Mouse (Mus musculus): ENCODE data around the gene Nxf7.
"Not testable (repeated sequence)": the region's sequence is repeated elsewhere in the genome, so short reads cannot be mapped to it uniquely, and the experiment has no call there.

The Nxf7 gene

DNA sequence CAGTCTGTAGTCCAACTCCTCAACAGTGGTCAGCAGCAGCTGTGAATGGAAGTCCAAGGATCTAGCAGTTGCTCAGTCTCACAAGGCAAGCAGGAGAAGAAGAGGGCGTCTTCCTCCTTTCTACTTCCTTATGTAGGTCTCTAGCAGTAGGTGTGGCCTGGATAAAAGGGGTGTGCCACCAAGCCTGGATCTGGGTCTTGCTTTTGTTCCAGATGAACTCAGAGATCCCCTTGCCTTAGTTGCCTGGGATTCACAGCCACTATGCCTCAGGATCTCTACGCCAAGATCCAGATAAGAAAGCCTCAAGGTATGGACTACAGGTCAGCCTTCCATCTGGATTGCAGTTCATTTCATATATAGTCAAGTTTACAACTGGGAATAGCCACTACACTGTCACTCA is at the start of gene Nxf7:
Gene Nxf7 (minus strand): TSS at position 101 of the 400 bp plus-strand sequence.
- no peak for DNase-seq

- no peak for DNase-seq
These were observed 29.0 kb upstream of the Nxf7 start, which contains the start of gene Prame for GRCm38 (mm10) chrX:135627605-135628004. Gene Prame (minus strand): TSS chrX:135627705.

DNA sequence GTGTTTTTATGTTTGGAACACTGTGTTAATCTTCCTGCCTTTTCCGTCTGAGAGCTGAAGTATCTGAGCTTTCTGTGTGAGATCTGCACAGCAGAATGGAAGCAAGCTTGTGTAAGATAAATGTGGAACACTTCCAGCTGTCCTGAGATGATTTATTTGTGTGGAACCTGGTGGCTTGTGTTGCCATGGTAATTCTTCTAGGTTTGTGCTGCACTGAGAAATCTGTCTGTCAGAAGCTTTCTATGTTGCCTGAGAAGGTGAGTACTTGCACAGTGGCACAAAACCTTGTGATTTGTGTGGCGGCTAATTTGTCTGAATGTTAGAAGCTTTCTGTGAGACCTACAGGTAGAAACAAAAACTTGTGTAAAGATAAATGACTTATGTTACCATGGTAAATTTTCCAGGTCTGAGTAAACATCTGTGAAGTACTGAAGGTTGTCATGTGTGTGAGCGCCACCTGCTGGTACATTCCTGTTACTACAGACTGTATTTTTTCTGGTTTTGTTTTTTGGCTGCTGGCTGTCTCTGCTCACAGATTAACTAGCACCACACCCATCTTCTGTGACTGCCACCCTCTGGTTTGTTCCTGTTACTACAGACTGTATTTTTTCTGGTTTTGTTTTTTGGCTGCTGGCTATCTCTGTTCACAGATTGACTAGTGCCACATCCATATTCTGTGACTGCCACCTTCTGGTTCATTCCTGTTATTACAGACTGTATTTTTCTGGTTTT is 2.9 kb upstream of the Nxf7 start:
- DNase-seq: peak; percentile 12 to 27

- DNase-seq: no peak
These were observed 481 bp downstream of the Nxf7 start for GRCm38 (mm10) chrX:135598096-135598495.

GRCm38 (mm10) chrX:135576412-135576811 is 22.2 kb downstream of the Nxf7 start:
- no peak for DNase-seq

- DNase-seq: not testable (repeated sequence)
These were observed 23.5 kb downstream of the Nxf7 start for GRCm38 (mm10) chrX:135574958-135575628.

GRCm38 (mm10) chrX:135574261-135574957 is 24.2 kb downstream of the Nxf7 start:
- DNase-seq: not testable (repeated sequence)

DNA sequence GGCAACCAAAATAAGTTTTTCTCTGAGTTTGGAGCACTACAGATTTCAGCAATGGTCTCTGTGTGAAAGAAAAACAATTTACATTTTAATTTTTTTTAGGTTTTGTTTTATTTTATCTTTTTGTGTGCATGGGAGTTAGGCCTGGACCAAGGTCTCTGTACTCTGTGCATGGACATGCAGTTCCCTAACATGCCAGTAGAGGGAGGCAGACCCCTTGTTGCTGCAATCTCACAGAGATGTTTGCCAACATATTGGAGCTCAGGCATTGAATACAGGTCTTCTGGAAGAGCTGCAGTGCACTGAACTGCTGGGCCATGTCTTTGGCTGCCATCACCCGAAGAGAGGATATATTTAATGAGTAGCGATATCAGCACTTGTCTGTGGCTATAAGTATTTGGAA is 29.1 kb downstream of the Nxf7 start:
- DNase-seq: peak; percentile 59 to 64

DNA sequence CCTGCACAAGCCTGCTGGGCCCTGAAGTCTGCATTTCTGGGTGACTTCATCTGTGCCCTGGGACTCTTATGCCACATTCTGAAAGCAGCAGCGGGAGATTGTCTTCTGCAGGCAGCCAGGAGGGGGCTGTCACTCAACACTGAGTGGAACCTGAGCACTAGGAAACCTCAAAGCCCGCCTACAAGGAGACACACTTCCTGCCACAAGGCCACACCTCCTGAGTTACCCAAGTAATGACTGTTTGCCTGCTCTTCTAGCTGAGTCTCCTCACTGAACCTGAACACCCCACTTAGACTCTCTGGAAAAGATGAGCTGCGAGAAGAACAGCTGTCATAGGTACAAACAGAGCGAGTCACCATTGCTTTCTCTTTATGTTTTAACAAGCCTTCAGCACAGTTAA is 33.6 kb downstream of the Nxf7 start:
- DNase-seq: not testable (repeated sequence)

- DNase-seq: no peak
These were observed 35.7 kb downstream of the Nxf7 start for GRCm38 (mm10) chrX:135562841-135563240.

GRCm38 (mm10) chrX:135561693-135562092 is 36.9 kb downstream of the Nxf7 start:
- DNase-seq: not testable (repeated sequence)

GRCm38 (mm10) chrX:135560933-135561332 is 37.6 kb downstream of the Nxf7 start:
- peak; percentile 32 to 42 for DNase-seq

GRCm38 (mm10) chrX:135559665-135560064 is 38.9 kb downstream of the Nxf7 start:
- DNase-seq: peak; percentile 36 to 40
